Mouse (Mus musculus): ENCODE data around the gene Auh. TPM values are rescaled to one million over a fixed set of nuclear protein-coding genes. Genes with fewer than 3 reads are reported as not detected.
A peak's percentile ranks its signal among the peaks of the same experiment; 100 is the strongest.

Gene Auh
- polyA plus RNA-seq, 1 experiment = 39.7 TPM

DNA sequence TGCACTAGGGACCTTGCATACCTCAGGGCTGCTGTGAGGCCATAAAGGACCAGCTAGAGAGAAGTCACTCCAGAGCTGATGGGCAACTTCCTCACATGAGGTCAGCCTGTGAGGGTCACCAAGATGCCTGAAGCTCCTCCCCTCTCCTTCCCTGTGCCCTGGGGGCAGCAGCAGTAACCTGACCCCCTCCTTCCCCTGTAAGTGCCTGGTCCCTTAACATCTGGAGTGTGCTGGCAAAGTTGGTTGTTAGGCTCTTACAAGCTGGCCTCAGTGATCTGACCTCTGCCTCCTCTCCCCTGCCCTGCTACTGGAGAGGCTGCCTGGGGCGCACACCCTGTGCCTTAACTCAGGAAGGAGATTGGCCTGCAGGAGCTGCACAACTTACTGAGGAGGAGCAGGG is 75.9 kb downstream of the Auh start:
- DNase-seq (ENCODE audit: low read depth) = no peak

DNA sequence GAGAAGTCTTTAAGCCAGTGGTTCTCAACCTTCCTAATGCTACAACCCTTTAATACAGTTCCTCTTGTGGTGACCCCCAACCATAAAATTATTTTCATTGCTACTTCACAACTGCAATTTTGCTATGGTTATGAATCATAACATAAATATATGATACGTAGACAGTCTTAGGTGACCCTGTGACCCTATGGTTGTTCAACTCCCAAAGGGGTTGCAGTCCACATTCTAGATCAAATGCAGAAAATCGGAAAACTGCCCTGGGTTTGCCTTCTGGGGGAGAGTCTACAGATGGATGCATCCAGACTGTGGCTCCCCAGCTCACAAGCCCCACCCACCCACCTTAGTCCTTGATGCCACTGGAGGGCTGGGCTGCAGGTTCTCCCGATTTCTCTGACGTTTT is 77.6 kb downstream of the Auh start:
- no peak for DNase-seq (ENCODE audit: low read depth)
- no peak for TF ChIP-seq CTCF (IDR thresholded peaks at IDR 0.05; ENCODE audit: borderline replicate concordance, extremely low read depth, insufficient read depth, insufficient read length)
- no peak for TF ChIP-seq POLR2A (IDR thresholded peaks at IDR 0.05; ENCODE audit: borderline replicate concordance, extremely low read depth, insufficient read depth, insufficient read length, poor library complexity, severe bottlenecking)

More for the DNA sequence above, 75.9 kb downstream of the Auh start:
- TF ChIP-seq CTCF (IDR thresholded peaks at IDR 0.05; ENCODE audit: borderline replicate concordance, extremely low read depth, insufficient read depth, insufficient read length) (no peak), POLR2A (IDR thresholded peaks at IDR 0.05; ENCODE audit: borderline replicate concordance, extremely low read depth, insufficient read depth, insufficient read length, poor library complexity, severe bottlenecking) (no peak)

DNA sequence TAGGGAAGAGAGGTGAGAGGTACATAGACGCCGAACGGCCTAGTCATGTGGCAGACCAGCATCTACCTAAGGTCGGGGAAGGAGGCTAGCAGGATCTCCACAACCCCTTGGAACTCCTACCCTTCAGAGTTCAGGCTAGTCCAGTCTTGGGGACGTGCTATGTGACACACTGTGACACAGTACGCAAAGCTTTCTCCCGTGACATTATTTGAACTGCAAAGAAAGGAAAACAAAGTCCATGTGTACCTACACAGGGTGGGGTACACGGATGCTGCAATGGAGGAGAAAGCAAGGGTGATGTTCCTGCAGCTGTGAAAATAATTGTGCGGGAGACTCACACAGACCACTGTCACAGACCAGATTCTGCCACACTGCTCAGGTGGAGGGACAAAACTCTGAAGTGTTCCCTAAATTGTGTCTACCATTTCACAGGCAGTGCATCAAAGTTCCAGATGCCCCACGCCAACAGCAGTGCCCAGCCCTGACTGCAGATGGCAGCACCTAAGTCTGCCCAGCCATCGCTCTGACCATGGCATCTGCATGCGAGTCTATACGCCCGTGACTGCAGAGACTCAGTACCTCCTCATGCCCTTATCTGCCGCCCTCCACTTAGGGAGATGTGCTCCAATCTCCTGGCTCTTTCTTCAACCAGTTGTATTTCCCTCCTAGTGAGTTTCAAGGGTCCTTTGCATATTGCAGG is 79.3 kb downstream of the Auh start:
- DNase-seq (ENCODE audit: low read depth) = no peak
- TF ChIP-seq POLR2A (IDR thresholded peaks at IDR 0.05; ENCODE audit: borderline replicate concordance, extremely low read depth, insufficient read depth, insufficient read length, poor library complexity, severe bottlenecking) (no peak), CTCF (IDR thresholded peaks at IDR 0.05; ENCODE audit: borderline replicate concordance, extremely low read depth, insufficient read depth, insufficient read length) (peak; percentile 25; the same call in 1 of the 2 replicates)

GRCm38 (mm10) chr13:52849394-52849801 is 80.1 kb downstream of the Auh start:
- TF ChIP-seq POLR2A (IDR thresholded peaks at IDR 0.05; ENCODE audit: borderline replicate concordance, extremely low read depth, insufficient read depth, insufficient read length, poor library complexity, severe bottlenecking) (no peak), CTCF (IDR thresholded peaks at IDR 0.05; ENCODE audit: borderline replicate concordance, extremely low read depth, insufficient read depth, insufficient read length) (no peak)
- peak; percentile 48 for DNase-seq (ENCODE audit: low read depth)

DNA sequence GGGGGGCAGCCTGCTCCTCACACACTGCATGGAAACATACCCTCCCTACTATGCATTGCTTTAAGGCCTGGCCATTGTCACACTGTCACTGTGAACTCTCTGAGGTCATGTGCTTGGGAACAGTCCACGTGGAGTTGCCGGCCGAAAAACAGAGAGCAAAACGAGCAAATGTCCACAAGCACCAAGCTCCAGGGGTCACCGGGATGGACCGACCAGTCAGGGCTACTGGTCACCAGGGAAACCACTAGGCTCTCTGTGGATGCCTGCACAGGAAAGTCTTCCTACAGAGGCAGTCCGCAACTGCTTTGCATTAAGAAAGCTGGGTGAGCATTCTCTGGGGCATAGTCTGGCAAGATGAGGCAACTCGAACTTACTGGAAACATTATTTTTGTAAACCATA is 82.0 kb downstream of the Auh start:
- TF ChIP-seq CTCF (IDR thresholded peaks at IDR 0.05; ENCODE audit: borderline replicate concordance, extremely low read depth, insufficient read depth, insufficient read length) (no peak), POLR2A (IDR thresholded peaks at IDR 0.05; ENCODE audit: borderline replicate concordance, extremely low read depth, insufficient read depth, insufficient read length, poor library complexity, severe bottlenecking) (no peak)
- no peak for DNase-seq (ENCODE audit: low read depth)

GRCm38 (mm10) chr13:52847071-52847470 is 82.4 kb downstream of the Auh start:
- no peak for DNase-seq (ENCODE audit: low read depth)
- TF ChIP-seq POLR2A (IDR thresholded peaks at IDR 0.05; ENCODE audit: borderline replicate concordance, extremely low read depth, insufficient read depth, insufficient read length, poor library complexity, severe bottlenecking) = no peak
- TF ChIP-seq CTCF (IDR thresholded peaks at IDR 0.05; ENCODE audit: borderline replicate concordance, extremely low read depth, insufficient read depth, insufficient read length) = no peak

- TF ChIP-seq CTCF (IDR thresholded peaks at IDR 0.05; ENCODE audit: borderline replicate concordance, extremely low read depth, insufficient read depth, insufficient read length) (no peak), POLR2A (IDR thresholded peaks at IDR 0.05; ENCODE audit: borderline replicate concordance, extremely low read depth, insufficient read depth, insufficient read length, poor library complexity, severe bottlenecking) (no peak)
Measured at GRCm38 (mm10) chr13:52845618-52846017, 83.9 kb downstream of the Auh start.

DNA sequence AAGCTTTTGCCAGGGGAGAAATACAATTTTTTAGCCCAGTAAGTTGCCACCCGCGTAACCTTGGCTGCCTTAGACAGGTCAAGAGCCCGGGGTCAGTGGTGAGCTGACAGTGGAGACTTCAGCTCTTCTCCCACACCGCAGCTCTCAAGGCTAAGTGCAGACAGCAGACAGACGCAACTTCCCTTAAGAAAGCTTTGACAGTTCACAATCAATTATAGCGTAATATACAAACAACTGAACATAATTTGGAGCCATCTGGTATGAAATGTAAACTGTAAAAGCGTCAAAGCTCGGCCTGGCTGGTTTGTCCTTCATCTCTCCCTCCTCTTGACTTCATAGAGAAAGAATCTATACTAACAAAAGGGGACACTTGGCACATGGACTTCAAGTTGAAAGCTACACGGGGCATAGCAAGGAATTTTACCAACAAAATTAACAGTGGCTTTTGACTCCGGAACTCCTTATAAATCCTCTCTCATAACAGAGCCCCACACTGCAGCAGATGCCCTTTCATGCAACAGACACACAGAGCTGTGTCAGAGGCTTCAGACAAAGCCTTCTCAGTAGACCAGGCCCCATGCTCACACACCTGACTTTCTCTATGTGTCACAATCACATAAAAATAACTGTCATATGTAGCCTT is 85.8 kb downstream of the Auh start:
- TF ChIP-seq POLR2A (IDR thresholded peaks at IDR 0.05; ENCODE audit: borderline replicate concordance, extremely low read depth, insufficient read depth, insufficient read length, poor library complexity, severe bottlenecking) (no peak), CTCF (IDR thresholded peaks at IDR 0.05; ENCODE audit: borderline replicate concordance, extremely low read depth, insufficient read depth, insufficient read length) (no peak)
- peak; percentile 65 for DNase-seq (ENCODE audit: low read depth)

More at GRCm38 (mm10) chr13:52845618-52846017, 83.9 kb downstream of the Auh start:
- DNase-seq (ENCODE audit: low read depth) = no peak

DNA sequence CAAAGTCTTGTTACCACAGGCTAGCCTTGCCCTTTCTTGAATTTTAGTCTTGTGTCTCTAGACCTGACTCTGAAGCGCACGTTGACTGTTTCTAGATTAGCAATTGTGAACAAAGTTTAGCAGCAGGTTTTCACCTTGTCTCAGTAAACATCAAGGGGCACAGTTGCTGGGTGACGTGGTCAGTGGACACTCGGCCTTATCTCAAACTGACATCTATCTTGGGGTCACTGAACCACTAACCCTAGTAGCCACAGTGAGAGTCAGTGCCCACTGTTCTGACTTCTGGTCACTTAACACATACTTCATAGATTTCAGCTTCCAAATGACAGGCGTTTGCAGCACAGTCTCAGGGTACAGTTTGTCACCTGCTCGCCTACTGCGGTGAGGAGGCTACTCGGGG is 93.2 kb downstream of the Auh start:
- no peak for TF ChIP-seq CTCF (IDR thresholded peaks at IDR 0.05; ENCODE audit: borderline replicate concordance, extremely low read depth, insufficient read depth, insufficient read length)
- TF ChIP-seq POLR2A (IDR thresholded peaks at IDR 0.05; ENCODE audit: borderline replicate concordance, extremely low read depth, insufficient read depth, insufficient read length, poor library complexity, severe bottlenecking) = no peak
- no peak for DNase-seq (ENCODE audit: low read depth)

DNA sequence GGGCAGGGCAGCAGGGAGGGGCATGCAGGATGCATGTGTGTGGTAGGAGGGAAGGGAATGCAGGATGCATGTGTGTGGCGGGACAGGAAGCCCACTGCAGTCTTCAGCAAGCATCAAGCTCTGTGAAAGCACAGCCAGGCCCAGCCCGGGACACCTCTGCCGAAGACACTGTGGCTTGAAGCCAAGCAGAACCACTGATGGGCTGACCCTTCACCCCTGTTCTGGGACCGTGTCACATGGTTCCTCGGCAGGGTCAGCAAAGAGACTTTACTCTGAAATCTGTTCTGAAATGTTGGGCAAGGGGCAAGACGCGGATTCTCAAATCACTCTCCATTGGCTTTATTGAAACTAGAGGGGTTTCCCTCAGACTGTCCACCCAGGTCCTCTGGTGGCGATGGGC is 94.9 kb downstream of the Auh start:
- no peak for DNase-seq (ENCODE audit: low read depth)
- TF ChIP-seq POLR2A (IDR thresholded peaks at IDR 0.05; ENCODE audit: borderline replicate concordance, extremely low read depth, insufficient read depth, insufficient read length, poor library complexity, severe bottlenecking) (no peak), CTCF (IDR thresholded peaks at IDR 0.05; ENCODE audit: borderline replicate concordance, extremely low read depth, insufficient read depth, insufficient read length) (no peak)

- TF ChIP-seq POLR2A (IDR thresholded peaks at IDR 0.05; ENCODE audit: borderline replicate concordance, extremely low read depth, insufficient read depth, insufficient read length, poor library complexity, severe bottlenecking) = no peak
- TF ChIP-seq CTCF (IDR thresholded peaks at IDR 0.05; ENCODE audit: borderline replicate concordance, extremely low read depth, insufficient read depth, insufficient read length) = no peak
- DNase-seq (ENCODE audit: low read depth) = no peak
Measured at GRCm38 (mm10) chr13:52833748-52834147, 95.7 kb downstream of the Auh start.

DNA sequence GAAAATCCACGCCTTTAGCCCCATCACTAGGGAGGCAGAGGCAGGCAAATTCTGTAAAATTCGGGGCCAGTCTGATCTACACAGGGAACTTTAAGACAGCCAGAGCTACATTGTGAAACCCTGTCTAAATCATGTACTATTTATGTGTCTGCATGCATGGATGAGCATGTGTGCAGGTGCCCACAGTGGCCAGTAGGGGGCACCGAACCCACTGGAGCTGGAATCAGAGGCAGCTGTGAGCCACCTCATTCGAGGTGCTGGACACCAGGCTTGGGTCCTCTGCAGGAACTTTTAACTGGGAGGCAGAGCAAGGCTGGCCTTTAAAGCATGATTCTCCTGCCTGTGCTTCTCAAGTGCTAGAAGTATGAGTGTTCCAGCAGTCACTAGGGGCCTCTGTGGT is 96.3 kb downstream of the Auh start:
- DNase-seq (ENCODE audit: low read depth) = no peak
- TF ChIP-seq CTCF (IDR thresholded peaks at IDR 0.05; ENCODE audit: borderline replicate concordance, extremely low read depth, insufficient read depth, insufficient read length) = peak; percentile 56; the same call in 1 of the 2 replicates
- TF ChIP-seq POLR2A (IDR thresholded peaks at IDR 0.05; ENCODE audit: borderline replicate concordance, extremely low read depth, insufficient read depth, insufficient read length, poor library complexity, severe bottlenecking) = no peak

Measured in brain, embryonic 14.5 days (tissue).